Mouse (Mus musculus) forebrain, postnatal 0 days (tissue): ENCODE measurements around the gene Ccdc14. TPM values are rescaled to one million over a fixed set of nuclear protein-coding genes. Genes with fewer than 3 reads are reported as not detected.

Experiments used
- ATAC-seq: fragments of 200-750 bp; cut with Nextera tagmentation; 2 replicates; pipeline ENCODE4 v1.8.0; 2017; ENCODE audit warnings: mild to moderate bottlenecking, moderate library complexity
- DNase-seq: peaks from one replicate; pipeline ENCODE4 v3.0.0-alpha.2; 2015
- H3K27ac ChIP-seq: fragments of 300-500 bp; sonication (generic); 2 replicates; pipeline ENCODE4 v1.5.1; 2014; ENCODE audit warnings: low read depth, mild to moderate bottlenecking, antibody characterized with exemption, low read length, moderate library complexity, mixed read lengths
- H3K27me3 ChIP-seq: fragments of 300-500 bp; sonication (generic); 2 replicates; pipeline ENCODE4 v1.6.1; 2014; ENCODE audit warnings: mild to moderate bottlenecking, low read length, mixed read lengths; ENCODE audit not compliant: insufficient read depth
- H3K36me3 ChIP-seq: fragments of 300-500 bp; sonication (generic); 2 replicates; pipeline ENCODE4 v1.6.1; 2014; ENCODE audit warnings: mild to moderate bottlenecking, moderate library complexity; ENCODE audit not compliant: insufficient read depth
- H3K4me1 ChIP-seq: fragments of 300-500 bp; sonication (generic); 2 replicates; pipeline ENCODE4 v1.6.1; 2014; ENCODE audit warnings: antibody characterized with exemption; ENCODE audit not compliant: insufficient read depth
- H3K4me2 ChIP-seq: fragments of 300-500 bp; sonication (generic); 2 replicates; pipeline ENCODE4 v1.6.1; 2014; ENCODE audit warnings: low read depth, mild to moderate bottlenecking, moderate library complexity
- H3K4me3 ChIP-seq: fragments of 300-500 bp; sonication (generic); 2 replicates; pipeline ENCODE4 v1.5.1; 2014; ENCODE audit warnings: low read depth, low read length, mixed read lengths
- H3K9ac ChIP-seq: fragments of 300-500 bp; sonication (generic); 2 replicates; pipeline ENCODE4 v1.6.1; 2014; ENCODE audit warnings: mild to moderate bottlenecking
- H3K9me3 ChIP-seq: fragments of 300-500 bp; sonication (generic); 2 replicates; pipeline ENCODE4 v1.6.1; 2016; ENCODE audit warnings: low read length
- CTCF ChIP-seq: sonication (generic); IDR thresholded peaks from 2 replicates; pipeline ENCODE4 v1.5.1; 2016; ENCODE audit warnings: antibody characterized with exemption, control low read depth, low read depth
- WGBS: fragments of 180-500 bp; shearing (Covaris S2); extraction: QIAGEN DNeasy Blood & Tissue Kit; methylation state at CpG from one replicate; pipeline ENCODE4 v1.1.7; 2014; 5-methylcytosine and 5-hydroxymethylcytosine counted together
- polyA plus RNA-seq: library from polyadenylated mRNA; unstranded; fragments of >200 nt; fragmentation: Nextera tagmentation; extraction: Ambion mirVana; gene quantifications from 2 replicates; pipeline ENCODE4 v1.2.1, GENCODE M21; 2015
- total RNA-seq: library from RNA; depleted of rRNA; stranded (reverse); fragments of >200 nt; gene quantifications from 2 replicates; pipeline ENCODE4 v1.2.3, GENCODE M21; 2014

Ccdc14 gene
- total and polyA plus RNA-seq, 2 experiments from 2014 or later, result 2.2 to 5.1 TPM

- TF ChIP-seq CTCF, result no peak
- Histone ChIP-seq H3K4me3 (no peak overlapping the region), H3K36me3 (no peaks in the 10 kb centered on the region), H3K9ac (no peak overlapping the region), H3K9me3 (no peaks in the 10 kb centered on the region), H3K4me1 (no peaks in the 10 kb centered on the region), H3K27me3 (no peaks in the 10 kb centered on the region), H3K4me2 (no peak overlapping the region), H3K27ac (no peak overlapping the region)
- ATAC-seq (no peak), DNase-seq (no peak)
- 68% methylated on average over 3 of the region's 3 CpGs for WGBS
Measured at GRCm38 (mm10) chr16:34664553-34664952, 25.9 kb upstream of the Ccdc14 start.

GRCm38 (mm10) chr16:34667031-34667726 is 23.2 kb upstream of the Ccdc14 start:
- peak; percentile 95 for TF ChIP-seq CTCF
- H3K4me3 ChIP-seq, result peak overlapping the region; percentile 24
- no peaks in the 10 kb centered on the region for H3K27me3 ChIP-seq
- H3K4me2 ChIP-seq, result peak overlapping the region; percentile 49
- no peaks in the 10 kb centered on the region for H3K36me3 ChIP-seq
- no peaks in the 10 kb centered on the region for H3K4me1 ChIP-seq
- peak; percentile 94 for ATAC-seq
- no peak overlapping the region for H3K27ac ChIP-seq
- no peaks in the 10 kb centered on the region for H3K9me3 ChIP-seq
- WGBS, result 4% methylated on average over 20 of the region's 20 CpGs
- peak overlapping the region; percentile 6; the same call in 1 of the 2 replicates for H3K9ac ChIP-seq
- peak; percentile 86 for DNase-seq

- WGBS, result 76% methylated on average over 9 of the region's 9 CpGs
- Histone ChIP-seq H3K4me2 (no peak overlapping the region), H3K36me3 (no peaks in the 10 kb centered on the region), H3K9me3 (no peaks in the 10 kb centered on the region), H3K27ac (no peak overlapping the region), H3K27me3 (no peaks in the 10 kb centered on the region), H3K4me1 (no peaks in the 10 kb centered on the region), H3K4me3 (no peak overlapping the region), H3K9ac (no peak overlapping the region)
- no peak for DNase-seq
- no peak for TF ChIP-seq CTCF
- no peak for ATAC-seq
Measured at GRCm38 (mm10) chr16:34668341-34668740, 22.1 kb upstream of the Ccdc14 start.

- Histone ChIP-seq H3K27ac (no peak overlapping the region), H3K36me3 (no peaks in the 10 kb centered on the region), H3K9me3 (no peaks in the 10 kb centered on the region), H3K4me2 (no peak overlapping the region), H3K27me3 (no peaks in the 10 kb centered on the region), H3K9ac (no peak overlapping the region), H3K4me3 (no peak overlapping the region), H3K4me1 (no peaks in the 10 kb centered on the region)
- 15% methylated on average over 7 of the region's 7 CpGs for WGBS
- TF ChIP-seq CTCF, result no peak
- ATAC-seq, result no peak
- DNase-seq, result no peak
Measured at GRCm38 (mm10) chr16:34671966-34672365, 18.4 kb upstream of the Ccdc14 start.

GRCm38 (mm10) chr16:34672822-34673221 is 17.6 kb upstream of the Ccdc14 start:
- ATAC-seq, result no peak; the same call in 1 of the 2 replicates
- H3K36me3 ChIP-seq, result no peaks in the 10 kb centered on the region
- no peaks in the 10 kb centered on the region for H3K4me1 ChIP-seq
- no peaks in the 10 kb centered on the region for H3K27me3 ChIP-seq
- WGBS, result 53% methylated on average over 3 of the region's 3 CpGs
- no peaks in the 10 kb centered on the region for H3K9me3 ChIP-seq
- TF ChIP-seq CTCF, result no peak
- no peak overlapping the region for H3K4me2 ChIP-seq
- H3K4me3 ChIP-seq, result no peak overlapping the region
- no peak overlapping the region for H3K27ac ChIP-seq
- H3K9ac ChIP-seq, result no peak overlapping the region
- no peak for DNase-seq

- Histone ChIP-seq H3K4me2 (no peak overlapping the region), H3K27me3 (no peaks in the 10 kb centered on the region), H3K4me1 (no peaks in the 10 kb centered on the region), H3K4me3 (no peak overlapping the region), H3K9ac (no peak overlapping the region), H3K27ac (no peak overlapping the region), H3K9me3 (no peaks in the 10 kb centered on the region), H3K36me3 (no peaks in the 10 kb centered on the region)
- DNase-seq (peak; percentile 13), ATAC-seq (no peak)
- WGBS, result 35% methylated on average over 6 of the region's 6 CpGs
- no peak for TF ChIP-seq CTCF
Measured at GRCm38 (mm10) chr16:34674365-34674764, 16.1 kb upstream of the Ccdc14 start.

GRCm38 (mm10) chr16:34681823-34682222 is 8.6 kb upstream of the Ccdc14 start:
- DNase-seq (no peak), ATAC-seq (no peak)
- no peak overlapping the region for H3K4me3 ChIP-seq
- no peaks in the 10 kb centered on the region for H3K27me3 ChIP-seq
- no peaks in the 10 kb centered on the region for H3K36me3 ChIP-seq
- TF ChIP-seq CTCF, result no peak
- no peaks in the 10 kb centered on the region for H3K4me1 ChIP-seq
- H3K4me2 ChIP-seq, result no peak overlapping the region
- H3K9ac ChIP-seq, result no peak overlapping the region
- H3K27ac ChIP-seq, result no peak overlapping the region
- no peaks in the 10 kb centered on the region for H3K9me3 ChIP-seq
